10 mouse cellular contexts compared by ENCODE assay signal in genomic region chr5:38787851-38788520, GRCm38 (mm10).
A peak's percentile ranks its signal among the peaks of the same experiment; 100 is the strongest.
DNase-seq lines count a peak whose midpoint lies in the region; ATAC-seq and TF ChIP-seq lines count a peak whose summit lies in the region.
"Had no signal": no experiment of that assay in that cellular context is flagged by ENCODE, and none has a peak within 500 bp of the region (broad histone marks: within the 10 kb centered on the region; RNA-seq: fewer than 3 reads in every experiment).

No protein-coding gene starts in this region.

- 19% methylated on average over 15 of the region's 15 CpGs for WGBS in kidney, postnatal 0 days
- WGBS in kidney, adult 2 months, result 21% methylated on average over 15 of the region's 15 CpGs
- 29% methylated on average over 15 of the region's 15 CpGs for WGBS in neural tube, embryonic 13.5 days

- ATAC-seq in kidney, postnatal 0 days (replicated peaks; ENCODE audit: low FRiP score, low read depth), result no peak
- ATAC-seq in neural tube, embryonic 13.5 days (ENCODE audit: low read depth), result peak; percentile 40; the same call in 1 of the 2 replicates

- no peaks in the 10 kb centered on the region for H3K27me3 ChIP-seq in kidney, postnatal 0 days (ENCODE audit: insufficient read depth, low read length)
- no peaks in the 10 kb centered on the region for H3K27me3 ChIP-seq in kidney, adult 2 months (replicated peaks; ENCODE audit: control insufficient read depth, insufficient read depth, low read length)
- no peaks in the 10 kb centered on the region for H3K27me3 ChIP-seq in neural tube, embryonic 13.5 days
- H3K27me3 ChIP-seq: liver, embryonic 13.5 days had no signal

- DNase-seq in kidney, postnatal 0 days (ENCODE audit: low spot score), result no peak
- DNase-seq in kidney, adult 2 months, result no peak
- DNase-seq in frontal cortex, postnatal 10 days (ENCODE audit: low spot score in 2 of 2), result peak; percentile 22 to 23
- peak; percentile 20 to 38 for DNase-seq in layer of hippocampus, postnatal 10 days (ENCODE audit: low spot score in 2 of 2)
- no peak for DNase-seq in adrenal gland, postnatal 10 days
- DNase-seq in Muller cell, postnatal 12 days (ENCODE audit: inconsistent ontology term), result no peak
- DNase-seq in adrenal gland, postnatal 14 days, result no peak
- DNase-seq: liver, embryonic 13.5 days had no signal

- no peaks in the 10 kb centered on the region for H3K9me3 ChIP-seq in kidney, postnatal 0 days (replicated peaks; ENCODE audit: low read length)
- H3K9me3 ChIP-seq in neural tube, embryonic 13.5 days, result no peaks in the 10 kb centered on the region
- H3K9me3 ChIP-seq: liver, embryonic 13.5 days had no signal

- H3K36me3 ChIP-seq in kidney, postnatal 0 days (ENCODE audit: insufficient read depth, low read length), result no peaks in the 10 kb centered on the region
- H3K36me3 ChIP-seq in kidney, adult 2 months (ENCODE audit: control insufficient read depth, insufficient read depth, low read length), result no peaks in the 10 kb centered on the region
- H3K36me3 ChIP-seq in neural tube, embryonic 13.5 days, result no peaks in the 10 kb centered on the region
- H3K36me3 ChIP-seq: G1E; liver, embryonic 13.5 days had no signal

- no peak overlapping the region for H3K4me2 ChIP-seq in kidney, postnatal 0 days (ENCODE audit: low read length)
- H3K4me2 ChIP-seq in neural tube, embryonic 13.5 days, result peak overlapping the region; percentile 34; the same call in 1 of the 2 replicates
- H3K4me2 ChIP-seq: liver, embryonic 13.5 days had no signal

- no peak overlapping the region for H3K4me3 ChIP-seq in kidney, postnatal 0 days (replicated peaks; ENCODE audit: low read depth, low read length)
- no peak overlapping the region for H3K4me3 ChIP-seq in kidney, adult 2 months (ENCODE audit: insufficient read depth, low read depth, low read length)
- H3K4me3 ChIP-seq in neural tube, embryonic 13.5 days, result no peak overlapping the region
- H3K4me3 ChIP-seq: liver, embryonic 13.5 days had no signal

- H3K4me1 ChIP-seq in kidney, postnatal 0 days (replicated peaks; ENCODE audit: insufficient read depth, low read length), result no peaks in the 10 kb centered on the region
- no peaks in the 10 kb centered on the region for H3K4me1 ChIP-seq in kidney, adult 2 months (ENCODE audit: control insufficient read depth, insufficient read depth, low read length)
- peaks cover 27% of the 10 kb centered on the region for H3K4me1 ChIP-seq in neural tube, embryonic 13.5 days (replicated peaks)
- H3K4me1 ChIP-seq: liver, embryonic 13.5 days had no signal

- no peak for TF ChIP-seq POLR2A in kidney, adult 2 months (IDR thresholded peaks at IDR 0.05; ENCODE audit: low read depth, low read length)

- peak; percentile 34; the same call in 1 of the 2 replicates for TF ChIP-seq CTCF in kidney, postnatal 0 days (IDR thresholded peaks at IDR 0.05; ENCODE audit: low read depth)
- no peak for TF ChIP-seq CTCF in kidney, adult 2 months (conservative IDR thresholded peaks at IDR 0.05; ENCODE audit: insufficient read depth, insufficient read length, low read depth, low read length)

- H3K9ac ChIP-seq in kidney, postnatal 0 days (ENCODE audit: low read depth, low read length), result no peak overlapping the region
- H3K9ac ChIP-seq in neural tube, embryonic 13.5 days, result peak overlapping the region; percentile 39; the same call in 1 of the 2 replicates
- H3K9ac ChIP-seq: liver, embryonic 13.5 days had no signal

- H3K27ac ChIP-seq in kidney, postnatal 0 days, result no peak overlapping the region
- H3K27ac ChIP-seq in kidney, adult 2 months (ENCODE audit: insufficient read depth, low read depth, low read length), result no peak overlapping the region
- H3K27ac ChIP-seq in neural tube, embryonic 13.5 days (replicated peaks), result peak overlapping the region; percentile 54; the same call in 1 of the 2 replicates
- H3K27ac ChIP-seq: liver, embryonic 13.5 days had no signal

Comparison
In these comparisons a context has a peak if more than half of its experiments do, and no peak if none do; other contexts are left out.
1. DNase-seq: peak in frontal cortex, postnatal 10 days (2 of 2) and layer of hippocampus, postnatal 10 days (2 of 2); none in kidney, postnatal 0 days (single experiment), kidney, adult 2 months (single experiment), adrenal gland, postnatal 10 days (single experiment), Muller cell, postnatal 12 days (single experiment) and adrenal gland, postnatal 14 days (single experiment).